ENCODE assay signal across 15 mouse cellular contexts in the genomic region with DNA sequence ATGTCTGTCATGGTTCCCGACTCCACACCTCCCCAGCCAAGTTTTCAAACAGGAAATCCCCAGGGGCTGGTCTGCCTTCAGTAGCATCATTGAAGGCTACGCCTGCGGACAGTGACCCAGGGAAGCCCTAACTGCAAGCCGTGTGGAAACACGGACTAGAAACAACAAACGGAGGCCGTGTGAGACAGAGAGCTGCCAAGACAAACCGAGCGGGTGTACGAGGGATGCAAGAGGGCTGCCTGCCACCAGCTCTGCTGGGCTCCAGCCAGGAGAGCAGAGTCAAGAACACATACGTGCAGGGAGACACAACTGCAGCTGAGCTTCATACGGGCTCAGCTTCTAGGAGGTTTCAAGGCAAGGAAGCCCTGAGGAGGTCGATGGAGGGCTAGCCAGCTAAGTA. TPM values are rescaled to one million over a fixed set of nuclear protein-coding genes. Genes with fewer than 3 reads are reported as not detected.
A peak's percentile ranks its signal among the peaks of the same experiment; 100 is the strongest.
DNase-seq lines count a peak whose midpoint lies in the region; ATAC-seq and TF ChIP-seq lines count a peak whose summit lies in the region.
"Had no signal": no experiment of that assay in that cellular context is flagged by ENCODE, and none has a peak within 500 bp of the region (broad histone marks: within the 10 kb centered on the region; RNA-seq: fewer than 3 reads in every experiment).

No protein-coding gene starts in this region.

- H3K36me3 ChIP-seq in heart, embryonic 11.5 days (ENCODE audit: control insufficient read depth, insufficient read depth, low read length), result no peaks in the 10 kb centered on the region
- no peaks in the 10 kb centered on the region for H3K36me3 ChIP-seq in liver, postnatal 0 days (replicated peaks; ENCODE audit: insufficient read depth, low read length)
- H3K36me3 ChIP-seq in liver, embryonic 11.5 days (ENCODE audit: control insufficient read depth, insufficient read depth, low read length), result no peaks in the 10 kb centered on the region
- H3K36me3 ChIP-seq in stomach, postnatal 0 days (ENCODE audit: control insufficient read depth, insufficient read depth, low read length), result no peaks in the 10 kb centered on the region
- H3K36me3 ChIP-seq: embryonic facial prominence, embryonic 15.5 days; hindbrain, embryonic 15.5 days; limb, embryonic 13.5 days; neural tube, embryonic 13.5 days had no signal

- ATAC-seq in heart, embryonic 11.5 days (replicated peaks; ENCODE audit: insufficient number of reproducible peaks, low FRiP score, low TSS enrichment), result no peak
- ATAC-seq in liver, postnatal 0 days, result peak; percentile 59
- ATAC-seq in liver, embryonic 11.5 days (replicated peaks; ENCODE audit: low FRiP score), result no peak
- no peak for ATAC-seq in stomach, postnatal 0 days (ENCODE audit: low FRiP score, low TSS enrichment)

- no peak overlapping the region for H3K4me2 ChIP-seq in heart, embryonic 11.5 days
- H3K4me2 ChIP-seq in liver, postnatal 0 days (ENCODE audit: low read depth, low read length), result no peak overlapping the region
- no peak overlapping the region for H3K4me2 ChIP-seq in liver, embryonic 11.5 days
- no peak overlapping the region for H3K4me2 ChIP-seq in stomach, postnatal 0 days (replicated peaks; ENCODE audit: low read depth)
- H3K4me2 ChIP-seq: embryonic facial prominence, embryonic 15.5 days; hindbrain, embryonic 15.5 days; limb, embryonic 13.5 days; neural tube, embryonic 13.5 days had no signal

- no peak overlapping the region for H3K4me3 ChIP-seq in heart, embryonic 11.5 days (ENCODE audit: low read depth, low read length)
- H3K4me3 ChIP-seq in liver, postnatal 0 days (ENCODE audit: low read depth, low read length), result no peak overlapping the region
- H3K4me3 ChIP-seq in liver, embryonic 11.5 days (ENCODE audit: low read depth, low read length), result no peak overlapping the region
- H3K4me3 ChIP-seq in stomach, postnatal 0 days (ENCODE audit: low read depth, low read length), result no peak overlapping the region
- H3K4me3 ChIP-seq: embryonic facial prominence, embryonic 15.5 days; hindbrain, embryonic 15.5 days; limb, embryonic 13.5 days; midbrain, embryonic 10.5 days; neural tube, embryonic 13.5 days had no signal

- no peaks in the 10 kb centered on the region for H3K27me3 ChIP-seq in heart, embryonic 11.5 days (ENCODE audit: control insufficient read depth, insufficient read depth, low read length)
- no peaks in the 10 kb centered on the region for H3K27me3 ChIP-seq in liver, postnatal 0 days (ENCODE audit: insufficient read depth, low read length)
- no peaks in the 10 kb centered on the region for H3K27me3 ChIP-seq in liver, embryonic 11.5 days (replicated peaks; ENCODE audit: control insufficient read depth, insufficient read depth, low read length)
- H3K27me3 ChIP-seq in stomach, postnatal 0 days (ENCODE audit: control insufficient read depth, insufficient read depth, low read length), result no peaks in the 10 kb centered on the region
- H3K27me3 ChIP-seq: embryonic facial prominence, embryonic 15.5 days; hindbrain, embryonic 15.5 days; limb, embryonic 13.5 days; neural tube, embryonic 13.5 days had no signal

- 66% methylated on average over 13 of the region's 13 CpGs for WGBS in heart, embryonic 11.5 days (ENCODE audit: insufficient replicate concordance)
- 62% methylated on average over 13 of the region's 13 CpGs for WGBS in liver, postnatal 0 days (ENCODE audit: insufficient replicate concordance)
- WGBS in liver, embryonic 11.5 days, result 76% methylated on average over 13 of the region's 13 CpGs
- 55% methylated on average over 13 of the region's 13 CpGs for WGBS in stomach, postnatal 0 days

- no peaks in the 10 kb centered on the region for H3K9me3 ChIP-seq in heart, embryonic 11.5 days (replicated peaks; ENCODE audit: control insufficient read depth, low read length)
- no peaks in the 10 kb centered on the region for H3K9me3 ChIP-seq in liver, postnatal 0 days (ENCODE audit: low read length)
- no peaks in the 10 kb centered on the region for H3K9me3 ChIP-seq in liver, embryonic 11.5 days (ENCODE audit: control insufficient read depth, low read length)
- no peaks in the 10 kb centered on the region for H3K9me3 ChIP-seq in stomach, postnatal 0 days (ENCODE audit: control insufficient read depth, low read length)
- H3K9me3 ChIP-seq: embryonic facial prominence, embryonic 15.5 days; hindbrain, embryonic 15.5 days; limb, embryonic 13.5 days; midbrain, embryonic 10.5 days; neural tube, embryonic 13.5 days had no signal

- no peak overlapping the region for H3K27ac ChIP-seq in heart, embryonic 11.5 days (ENCODE audit: low read depth, low read length)
- H3K27ac ChIP-seq in liver, postnatal 0 days (ENCODE audit: low read depth), result 0 out of 2 replicates have a peak overlapping the region, but pooled peaks have one; percentile 48
- H3K27ac ChIP-seq in liver, embryonic 11.5 days (ENCODE audit: low read depth, low read length), result no peak overlapping the region
- H3K27ac ChIP-seq in stomach, postnatal 0 days (replicated peaks), result no peak overlapping the region
- H3K27ac ChIP-seq: embryonic facial prominence, embryonic 15.5 days; hindbrain, embryonic 15.5 days; limb, embryonic 13.5 days; midbrain, embryonic 10.5 days; neural tube, embryonic 13.5 days had no signal

- no peaks in the 10 kb centered on the region for H3K4me1 ChIP-seq in heart, embryonic 11.5 days (ENCODE audit: control insufficient read depth, insufficient read depth, low read length)
- H3K4me1 ChIP-seq in liver, postnatal 0 days (ENCODE audit: insufficient read depth), result peaks cover 3% of the 10 kb centered on the region; the same call in 1 of the 2 replicates
- no peaks in the 10 kb centered on the region for H3K4me1 ChIP-seq in liver, embryonic 11.5 days (replicated peaks; ENCODE audit: control insufficient read depth, insufficient read depth, low read length)
- no peaks in the 10 kb centered on the region for H3K4me1 ChIP-seq in stomach, postnatal 0 days (replicated peaks; ENCODE audit: control insufficient read depth, insufficient read depth)
- H3K4me1 ChIP-seq: hindbrain, embryonic 15.5 days had no signal

- H3K9ac ChIP-seq in heart, embryonic 11.5 days (ENCODE audit: low read depth, low read length), result no peak overlapping the region
- H3K9ac ChIP-seq in liver, postnatal 0 days (replicated peaks), result no peak overlapping the region
- no peak overlapping the region for H3K9ac ChIP-seq in liver, embryonic 11.5 days (ENCODE audit: low read depth, low read length)
- no peak overlapping the region for H3K9ac ChIP-seq in stomach, postnatal 0 days (ENCODE audit: low read length)
- H3K9ac ChIP-seq: embryonic facial prominence, embryonic 15.5 days; hindbrain, embryonic 15.5 days; limb, embryonic 13.5 days; neural tube, embryonic 13.5 days had no signal

- no peak for TF ChIP-seq CTCF in liver, postnatal 0 days (IDR thresholded peaks at IDR 0.05; ENCODE audit: low read depth)
- TF ChIP-seq CTCF in stomach, postnatal 0 days (IDR thresholded peaks at IDR 0.05; ENCODE audit: low read depth), result no peak

- no peak for TF ChIP-seq EP300 in liver, postnatal 0 days (IDR thresholded peaks at IDR 0.05; ENCODE audit: low read depth)
- no peak for TF ChIP-seq EP300 in stomach, postnatal 0 days (optimal IDR thresholded peaks at IDR 0.05)

- DNase-seq in heart, adult 11 months, result peak; percentile 96
- DNase-seq in liver, postnatal 0 days, result no peak
- DNase-seq in liver, embryonic 11.5 days (ENCODE audit: low spot score), result no peak
- DNase-seq in fat pad, adult 2 months (ENCODE audit: extremely low read depth, low read depth, low spot score), result peak; percentile 16
- peak; percentile 60 for DNase-seq in heart, postnatal 4 days
- DNase-seq in stomach, postnatal 0 days (ENCODE audit: low spot score), result no peak
- DNase-seq: cerebellum, adult 11 months; layer of hippocampus, adult 9-11 months; right cerebral cortex, postnatal 4 days had no signal

RNA-seq across cellular contexts. Expression of a gene that starts 8.5 kb away (rescaled TPM):
- 46.5 and 50.0 TPM in 2 replicates for polyA plus RNA-seq in heart, embryonic 11.5 days (2014; fragmentation: Nextera tagmentation; extraction: Ambion mirVana)
- polyA plus RNA-seq in liver, postnatal 0 days (2015; fragmentation: Nextera tagmentation; extraction: Ambion mirVana), result 27.5 and 27.7 TPM in 2 replicates
- 61.4 and 70.6 TPM in 2 replicates for polyA plus RNA-seq in liver, embryonic 11.5 days (2014; fragmentation: Nextera tagmentation; extraction: Ambion mirVana)
- total RNA-seq in heart, postnatal 4 days (2021), result 10 to 100 TPM; 25.1 to 26.0 TPM
- 37.9 and 39.9 TPM in 2 replicates for polyA plus RNA-seq in stomach, postnatal 0 days (2015; fragmentation: Nextera tagmentation; extraction: Ambion mirVana)

RNA-seq across cellular contexts. Expression of a gene that starts 17.0 kb away (rescaled TPM):
- polyA plus RNA-seq in heart, embryonic 11.5 days (2014; fragmentation: Nextera tagmentation; extraction: Ambion mirVana), result 0.03 and 0.11 TPM in 2 replicates
- polyA plus RNA-seq in liver, postnatal 0 days (2015; fragmentation: Nextera tagmentation; extraction: Ambion mirVana), result 0.01 and 0.06 TPM in 2 replicates
- polyA plus RNA-seq in liver, embryonic 11.5 days (2014; fragmentation: Nextera tagmentation; extraction: Ambion mirVana), result 0.39 and 0.49 TPM in 2 replicates
- total RNA-seq in heart, postnatal 4 days (2021), result under 1 TPM; 0.05 to 0.07 TPM
- polyA plus RNA-seq in stomach, postnatal 0 days (2015; fragmentation: Nextera tagmentation; extraction: Ambion mirVana), result 0.79 and 0.96 TPM in 2 replicates

RNA-seq across cellular contexts. Expression of a gene that starts 24.5 kb away (rescaled TPM):
- polyA plus RNA-seq in heart, embryonic 11.5 days (2014; fragmentation: Nextera tagmentation; extraction: Ambion mirVana), result 6.8 and 9.5 TPM in 2 replicates
- 2.8 and 4.0 TPM in 2 replicates for polyA plus RNA-seq in liver, postnatal 0 days (2015; fragmentation: Nextera tagmentation; extraction: Ambion mirVana)
- 7.0 and 9.0 TPM in 2 replicates for polyA plus RNA-seq in liver, embryonic 11.5 days (2014; fragmentation: Nextera tagmentation; extraction: Ambion mirVana)
- 10 to 100 TPM; 30.5 to 32.4 TPM for total RNA-seq in heart, postnatal 4 days (2021)
- 5.2 and 6.0 TPM in 2 replicates for polyA plus RNA-seq in stomach, postnatal 0 days (2015; fragmentation: Nextera tagmentation; extraction: Ambion mirVana)

RNA-seq across cellular contexts. Expression of a gene that starts 39.2 kb away (rescaled TPM):
- polyA plus RNA-seq in heart, embryonic 11.5 days (2014; fragmentation: Nextera tagmentation; extraction: Ambion mirVana), result not detected in 2 replicates
- 0.13 and 0.26 TPM in 2 replicates for polyA plus RNA-seq in liver, postnatal 0 days (2015; fragmentation: Nextera tagmentation; extraction: Ambion mirVana)
- polyA plus RNA-seq in liver, embryonic 11.5 days (2014; fragmentation: Nextera tagmentation; extraction: Ambion mirVana), result 4.6 and 7.8 TPM in 2 replicates
- not detected for total RNA-seq in heart, postnatal 4 days (2021)
- polyA plus RNA-seq in stomach, postnatal 0 days (2015; fragmentation: Nextera tagmentation; extraction: Ambion mirVana), result not detected in 2 replicates
- polyA plus RNA-seq: embryonic facial prominence, embryonic 15.5 days; hindbrain, embryonic 15.5 days; neural tube, embryonic 13.5 days had no signal

RNA-seq across cellular contexts. Expression of a gene that starts 39.5 kb away (rescaled TPM):
- polyA plus RNA-seq in heart, embryonic 11.5 days (2014; fragmentation: Nextera tagmentation; extraction: Ambion mirVana), result 307 and 318 TPM in 2 replicates
- polyA plus RNA-seq in liver, postnatal 0 days (2015; fragmentation: Nextera tagmentation; extraction: Ambion mirVana), result 165 and 177 TPM in 2 replicates
- 306 and 319 TPM in 2 replicates for polyA plus RNA-seq in liver, embryonic 11.5 days (2014; fragmentation: Nextera tagmentation; extraction: Ambion mirVana)
- total RNA-seq in heart, postnatal 4 days (2021), result 100 to 1,000 TPM; 560 to 578 TPM
- 345 and 374 TPM in 2 replicates for polyA plus RNA-seq in stomach, postnatal 0 days (2015; fragmentation: Nextera tagmentation; extraction: Ambion mirVana)

Comparison
In these comparisons a context has a peak if more than half of its experiments do, and no peak if none do; other contexts are left out.
1. DNase-seq: peak in heart, adult 11 months (single experiment), fat pad, adult 2 months (single experiment) and heart, postnatal 4 days (single experiment); none in liver, postnatal 0 days (single experiment), liver, embryonic 11.5 days (single experiment) and stomach, postnatal 0 days (single experiment).